Mouse (Mus musculus) testis, adult 2 months (tissue): Measurements from ENCODE around the gene Nfkbie.

ENCODE experiments used
- CTCF ChIP-seq: fragments of 200-500 bp; IDR thresholded peaks from 2 replicates; pipeline ENCODE4 v1.5.1; 2012; ENCODE audit warnings: low read depth, mild to moderate bottlenecking, inconsistent platforms, low read length, moderate library complexity; ENCODE audit not compliant: control insufficient read depth, insufficient read depth, insufficient replicate concordance
- POLR2A ChIP-seq: fragments of 200-500 bp; IDR thresholded peaks from 2 replicates; pipeline ENCODE4 v1.6.1; 2012; ENCODE audit warnings: low read depth, mild to moderate bottlenecking, inconsistent platforms, low read length, moderate library complexity; ENCODE audit not compliant: control insufficient read depth

GRCm38 (mm10) chr17:45581567-45581983 lies 26.1 kb downstream of the Nfkbie start:
- TF ChIP-seq CTCF (no peak), POLR2A (no peak)
